Mouse (Mus musculus) kidney, embryonic 15.5 days (tissue): ENCODE measurements around the gene Ptx4. TPM values are rescaled to one million over a fixed set of nuclear protein-coding genes. Genes with fewer than 3 reads are reported as not detected.
A peak's percentile ranks its signal among the peaks of the same experiment; 100 is the strongest.
"Not testable (repeated sequence)": the region's sequence is repeated elsewhere in the genome, so short reads cannot be mapped to it uniquely, and the experiment has no call there.

Experiments used
- ATAC-seq: fragments of 200-750 bp; cut with Nextera tagmentation; replicated peaks from 2 replicates; pipeline ENCODE4 v1.8.0; 2017; ENCODE audit warnings: moderate TSS enrichment; ENCODE audit not compliant: low FRiP score
- H3K27ac ChIP-seq: fragments of 300-500 bp; sonication (generic); 2 replicates; pipeline ENCODE4 v1.5.1; 2015; ENCODE audit warnings: mild to moderate bottlenecking, inconsistent platforms
- H3K27me3 ChIP-seq: fragments of 300-500 bp; sonication (generic); 2 replicates; pipeline ENCODE4 v1.6.1; 2015; ENCODE audit warnings: inconsistent platforms
- H3K36me3 ChIP-seq: fragments of 300-500 bp; sonication (generic); 2 replicates; pipeline ENCODE4 v1.6.1; 2015; ENCODE audit warnings: inconsistent platforms
- H3K4me1 ChIP-seq: fragments of 300-500 bp; sonication (generic); 2 replicates; pipeline ENCODE4 v1.6.1; 2015; ENCODE audit warnings: inconsistent platforms
- H3K4me2 ChIP-seq: fragments of 300-500 bp; sonication (generic); 2 replicates; pipeline ENCODE4 v1.6.1; 2015; ENCODE audit warnings: moderate library complexity, mild to moderate bottlenecking, inconsistent platforms
- H3K4me3 ChIP-seq: fragments of 300-500 bp; sonication (generic); replicated peaks from 2 replicates; pipeline ENCODE4 v1.5.1; 2015; ENCODE audit warnings: mild to moderate bottlenecking, inconsistent platforms
- H3K9ac ChIP-seq: fragments of 300-500 bp; sonication (generic); 2 replicates; pipeline ENCODE4 v1.6.1; 2015; ENCODE audit warnings: mild to moderate bottlenecking, inconsistent platforms
- H3K9me3 ChIP-seq: fragments of 300-500 bp; sonication (generic); replicated peaks from 2 replicates; pipeline ENCODE4 v1.6.1; 2016; ENCODE audit warnings: inconsistent platforms
- WGBS: fragments of 180-500 bp; shearing (Covaris S2); methylation state at CpG from one replicate; pipeline ENCODE4 v1.1.7; 2015; ENCODE audit warnings: mixed read lengths; 5-methylcytosine and 5-hydroxymethylcytosine counted together
- polyA plus RNA-seq: library from polyadenylated mRNA; unstranded; fragments of >200 nt; fragmentation: Nextera tagmentation; extraction: Ambion mirVana; gene quantifications from 2 replicates; pipeline ENCODE4 v1.2.1, GENCODE M21; 2015

Gene Ptx4
- polyA plus RNA-seq, 1 experiment from 2014 or later = 0.16 TPM

- Histone ChIP-seq H3K36me3 (peaks cover 14% of the 10 kb centered on the region), H3K9me3 (no peaks in the 10 kb centered on the region), H3K9ac (no peak overlapping the region), H3K27me3 (no peaks in the 10 kb centered on the region), H3K4me2 (no peak overlapping the region), H3K4me3 (no peak overlapping the region), H3K4me1 (peaks cover 12% of the 10 kb centered on the region), H3K27ac (no peak overlapping the region)
- ATAC-seq = no peak
- 36% methylated on average over 4 of the region's 4 CpGs for WGBS
Measured at GRCm38 (mm10) chr17:25117263-25117662, 3.3 kb upstream of the Ptx4 start.

GRCm38 (mm10) chr17:25123979-25124378 is 3.4 kb downstream of the Ptx4 start:
- Histone ChIP-seq H3K4me1 (no peaks in the 10 kb centered on the region), H3K9ac (no peak overlapping the region), H3K4me3 (no peak overlapping the region), H3K36me3 (no peaks in the 10 kb centered on the region), H3K4me2 (no peak overlapping the region), H3K27me3 (peaks cover 8% of the 10 kb centered on the region; the same call in 1 of the 2 replicates), H3K9me3 (no peaks in the 10 kb centered on the region), H3K27ac (no peak overlapping the region)
- ATAC-seq = no peak
- whole genome bisulfite sequencing = 32% methylated on average over 7 of the region's 7 CpGs

GRCm38 (mm10) chr17:25125442-25126060 is 5.0 kb downstream of the Ptx4 start:
- H3K4me3 ChIP-seq, H3K4me1 ChIP-seq, H3K36me3 ChIP-seq, H3K4me2 ChIP-seq, H3K9me3 ChIP-seq, H3K27ac ChIP-seq, H3K9ac ChIP-seq, H3K27me3 ChIP-seq, ATAC-seq: not testable (repeated sequence)
- 70% methylated on average over 3 of the region's 3 CpGs for WGBS

- Histone ChIP-seq H3K9ac (no peak overlapping the region), H3K27ac (no peak overlapping the region), H3K4me3 (no peak overlapping the region), H3K9me3 (no peaks in the 10 kb centered on the region), H3K4me2 (no peak overlapping the region), H3K27me3 (peaks cover 8% of the 10 kb centered on the region; the same call in 1 of the 2 replicates), H3K4me1 (no peaks in the 10 kb centered on the region), H3K36me3 (no peaks in the 10 kb centered on the region)
- 55% methylated on average over 8 of the region's 8 CpGs for WGBS
- 0 out of 2 replicates have a peak, but pooled peaks have one; percentile 60 for ATAC-seq
Measured at GRCm38 (mm10) chr17:25127079-25127478, 6.5 kb downstream of the Ptx4 start.

- Histone ChIP-seq H3K36me3 (no peaks in the 10 kb centered on the region), H3K4me1 (no peaks in the 10 kb centered on the region), H3K9me3 (no peaks in the 10 kb centered on the region), H3K27ac (no peak overlapping the region), H3K4me3 (no peak overlapping the region), H3K4me2 (no peak overlapping the region), H3K9ac (no peak overlapping the region), H3K27me3 (peaks cover 6% of the 10 kb centered on the region; the same call in 1 of the 2 replicates)
- ATAC-seq = no peak
- 77% methylated on average over 9 of the region's 9 CpGs for WGBS
Measured at GRCm38 (mm10) chr17:25127681-25128080, 7.1 kb downstream of the Ptx4 start.

GRCm38 (mm10) chr17:25130060-25130459 is 9.5 kb downstream of the Ptx4 start:
- 94% methylated on average over 1 of the region's 1 CpGs for WGBS
- ATAC-seq = no peak
- no peak overlapping the region for H3K27ac ChIP-seq

GRCm38 (mm10) chr17:25133275-25133698 is 12.7 kb downstream of the Ptx4 start, which contains the start of gene Clcn7:
Gene Clcn7 (plus strand): TSS chr17:25133391.
- ATAC-seq = peak; percentile 94
- 0 out of 2 replicates have a peak within 1 kb of the TSS, but pooled peaks have one; percentile 35 for H3K27ac ChIP-seq
- H3K4me2 ChIP-seq = peak within 1 kb of the TSS; percentile 76

More at GRCm38 (mm10) chr17:25130060-25130459, 9.5 kb downstream of the Ptx4 start:
- no peak overlapping the region for H3K9ac ChIP-seq
- no peaks in the 10 kb centered on the region for H3K9me3 ChIP-seq
- peaks cover 15% of the 10 kb centered on the region for H3K4me1 ChIP-seq
- no peak overlapping the region for H3K4me2 ChIP-seq
- H3K27me3 ChIP-seq = 0 out of 2 replicates have a peak, but pooled peaks cover 3% of the 10 kb centered on the region
- no peak overlapping the region for H3K4me3 ChIP-seq
- no peaks in the 10 kb centered on the region for H3K36me3 ChIP-seq

GRCm38 (mm10) chr17:25135622-25136021 is 15.1 kb downstream of the Ptx4 start:
- WGBS = 86% methylated on average over 6 of the region's 6 CpGs
- Histone ChIP-seq H3K4me2 (no peak overlapping the region), H3K4me3 (no peak overlapping the region), H3K36me3 (peaks cover 5% of the 10 kb centered on the region; the same call in 1 of the 2 replicates), H3K9me3 (no peaks in the 10 kb centered on the region), H3K27ac (no peak overlapping the region), H3K27me3 (no peaks in the 10 kb centered on the region), H3K9ac (no peak overlapping the region), H3K4me1 (peaks cover 15% of the 10 kb centered on the region)
- no peak for ATAC-seq

More at GRCm38 (mm10) chr17:25133275-25133698, 12.7 kb downstream of the Ptx4 start, which contains the start of gene Clcn7:
- H3K36me3 ChIP-seq = peaks cover 5% of the 10 kb centered on the region; the same call in 1 of the 2 replicates
- H3K9me3 ChIP-seq = no peaks in the 10 kb centered on the region
- peak within 1 kb of the TSS; percentile 100 for H3K4me3 ChIP-seq
- no peaks in the 10 kb centered on the region for H3K27me3 ChIP-seq
- peak within 1 kb of the TSS; percentile 86 for H3K9ac ChIP-seq
- under 1% methylated on average over 40 of the region's 40 CpGs for WGBS
- peaks cover 15% of the 10 kb centered on the region for H3K4me1 ChIP-seq

GRCm38 (mm10) chr17:25138803-25139202 is 18.2 kb downstream of the Ptx4 start:
- no peak for ATAC-seq
- Histone ChIP-seq H3K4me3 (no peak overlapping the region), H3K9ac (no peak overlapping the region), H3K36me3 (peaks cover 5% of the 10 kb centered on the region; the same call in 1 of the 2 replicates), H3K9me3 (no peaks in the 10 kb centered on the region), H3K27me3 (no peaks in the 10 kb centered on the region), H3K4me2 (no peak overlapping the region), H3K4me1 (peaks cover 10% of the 10 kb centered on the region), H3K27ac (no peak overlapping the region)
- 96% methylated on average over 1 of the region's 1 CpGs for WGBS

GRCm38 (mm10) chr17:25139960-25140359 is 19.4 kb downstream of the Ptx4 start:
- WGBS = 69% methylated on average over 4 of the region's 4 CpGs

GRCm38 (mm10) chr17:25162161-25162560 is 41.6 kb downstream of the Ptx4 start, which contains the start of gene Ccdc154:
Gene Ccdc154 (plus strand): TSS chr17:25162461.
- peaks cover 42% of the 10 kb centered on the region for H3K36me3 ChIP-seq
- no peak within 1 kb of the TSS for H3K4me2 ChIP-seq
- H3K9me3 ChIP-seq = no peaks in the 10 kb centered on the region
- H3K9ac ChIP-seq = no peak within 1 kb of the TSS
- H3K27ac ChIP-seq = no peak within 1 kb of the TSS
- ATAC-seq = no peak
- no peaks in the 10 kb centered on the region for H3K27me3 ChIP-seq
- no peaks in the 10 kb centered on the region; the same call in 1 of the 2 replicates for H3K4me1 ChIP-seq
- no peak within 1 kb of the TSS for H3K4me3 ChIP-seq
- 76% methylated on average over 1 of the region's 1 CpGs for WGBS

More at GRCm38 (mm10) chr17:25139960-25140359, 19.4 kb downstream of the Ptx4 start:
- ATAC-seq = no peak
- H3K27ac ChIP-seq = no peak overlapping the region
- H3K4me3 ChIP-seq = no peak overlapping the region
- H3K36me3 ChIP-seq = peaks cover 10% of the 10 kb centered on the region
- H3K4me2 ChIP-seq = no peak overlapping the region
- no peaks in the 10 kb centered on the region for H3K4me1 ChIP-seq
- no peak overlapping the region for H3K9ac ChIP-seq
- no peaks in the 10 kb centered on the region for H3K27me3 ChIP-seq
- H3K9me3 ChIP-seq = no peaks in the 10 kb centered on the region

GRCm38 (mm10) chr17:25163387-25163786 is 42.8 kb downstream of the Ptx4 start:
- H3K27ac ChIP-seq = no peak overlapping the region
- no peak for ATAC-seq
- H3K9me3 ChIP-seq = no peaks in the 10 kb centered on the region
- no peak overlapping the region for H3K4me3 ChIP-seq
- H3K4me2 ChIP-seq = no peak overlapping the region
- H3K36me3 ChIP-seq = peaks cover 31% of the 10 kb centered on the region
- WGBS = 76% methylated on average over 7 of the region's 7 CpGs
- H3K4me1 ChIP-seq = no peaks in the 10 kb centered on the region; the same call in 1 of the 2 replicates
- H3K27me3 ChIP-seq = no peaks in the 10 kb centered on the region
- H3K9ac ChIP-seq = no peak overlapping the region
